Mouse (Mus musculus) heart, adult 8-10 months (tissue): ENCODE data around the gene Tbc1d10a. TPM values are rescaled to one million over a fixed set of nuclear protein-coding genes. Genes with fewer than 3 reads are reported as not detected.

Source experiments
- DNase-seq: peaks from one replicate; pipeline ENCODE4 v3.0.0; 2022; ENCODE audit warnings: low spot score
- total RNA-seq, 4 experiments: library from RNA; stranded (reverse); gene quantifications; 2 replicates each; pipeline ENCODE4 v1.2.4; 2022

Gene Tbc1d10a
- 1 to 10 TPM; 7.6 to 9.2 (median 8.2) TPM for total RNA-seq

GRCm38 (mm10) chr11:4186486-4187317 lies at the start of gene Tbc1d10a:
TSS of gene Tbc1d10a (plus strand) at chr11:4186789.
- DNase-seq = peak; percentile 97

- no peak for DNase-seq
Observed at GRCm38 (mm10) chr11:4138964-4139363, 47.6 kb upstream of the Tbc1d10a start.

DNA sequence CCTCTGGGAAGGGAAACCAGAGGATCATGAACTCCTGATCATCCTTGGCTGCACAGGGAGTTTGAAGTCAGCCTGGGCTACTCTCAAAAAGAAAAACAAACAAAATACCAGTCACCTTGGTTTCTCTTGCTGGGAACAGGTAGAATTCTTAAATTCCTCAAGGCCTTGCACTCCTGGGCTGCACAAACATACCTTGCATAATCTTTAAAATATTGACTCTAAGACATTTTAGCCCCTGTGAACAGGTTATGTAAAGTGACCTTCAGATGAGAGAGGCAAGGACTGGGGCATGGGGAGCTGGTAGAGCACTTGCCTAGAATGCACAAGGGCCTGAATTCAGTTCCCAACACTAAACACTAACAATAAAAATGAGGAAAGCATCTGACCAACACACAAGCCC lies 45.1 kb upstream of the Tbc1d10a start:
- DNase-seq = no peak

DNA sequence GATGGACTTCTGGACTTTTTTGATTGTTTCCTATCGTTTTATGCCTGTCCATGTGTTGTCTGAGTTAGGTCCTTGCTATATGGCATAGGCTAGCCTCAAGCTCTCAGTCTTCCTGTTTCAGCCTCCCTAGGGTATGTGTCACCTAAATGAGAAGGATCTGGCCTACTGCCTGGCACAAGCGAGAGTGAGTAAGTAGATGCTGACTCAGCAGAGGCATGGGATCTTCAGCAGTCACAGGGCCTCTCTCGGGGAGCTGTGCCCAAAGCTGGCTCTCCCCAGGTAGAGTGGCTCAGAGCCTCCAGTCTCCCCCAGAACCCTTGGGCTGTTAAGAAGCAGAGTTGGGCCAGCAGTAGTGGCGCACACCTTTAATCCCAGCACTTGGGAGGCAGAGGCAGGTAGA lies 44.2 kb upstream of the Tbc1d10a start:
- DNase-seq = no peak

DNA sequence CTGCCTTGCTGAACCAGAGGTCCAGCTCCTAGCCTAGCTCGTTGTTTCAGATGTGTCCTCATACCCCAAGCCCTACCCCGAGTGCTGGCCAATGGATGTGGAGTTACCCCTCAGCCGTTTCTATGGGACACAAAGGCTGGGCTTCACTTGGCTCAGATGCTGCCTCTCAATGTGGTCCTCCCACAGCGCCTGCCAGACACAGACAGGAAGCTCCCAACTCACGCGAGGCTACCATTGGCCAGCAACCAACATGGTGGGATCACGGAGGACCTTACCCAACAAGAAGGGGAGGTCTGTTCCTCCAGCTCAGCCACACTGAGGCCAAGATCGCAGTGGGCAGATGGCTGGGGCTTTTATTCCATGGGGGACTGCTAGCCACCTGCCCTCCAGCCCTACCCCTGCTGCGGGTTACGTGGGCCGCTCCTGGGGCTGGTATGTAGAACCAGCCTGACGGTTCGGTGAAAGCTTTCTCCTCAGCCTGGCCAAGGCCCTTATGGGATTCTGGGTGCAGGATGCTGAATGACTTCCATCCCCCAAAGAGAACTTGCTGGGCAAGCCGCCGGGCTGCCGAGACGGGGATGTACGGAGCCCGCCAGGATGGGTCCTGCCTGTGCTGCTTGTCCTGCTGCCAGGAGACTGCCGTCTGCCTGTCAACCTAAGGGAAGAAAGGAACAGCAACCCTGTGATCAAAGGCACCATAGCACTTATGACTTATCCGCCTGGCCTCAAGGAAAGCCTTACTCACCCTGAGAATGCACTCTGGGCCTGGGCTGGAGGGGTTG lies 43.1 kb upstream of the Tbc1d10a start:
- no peak for DNase-seq

DNA sequence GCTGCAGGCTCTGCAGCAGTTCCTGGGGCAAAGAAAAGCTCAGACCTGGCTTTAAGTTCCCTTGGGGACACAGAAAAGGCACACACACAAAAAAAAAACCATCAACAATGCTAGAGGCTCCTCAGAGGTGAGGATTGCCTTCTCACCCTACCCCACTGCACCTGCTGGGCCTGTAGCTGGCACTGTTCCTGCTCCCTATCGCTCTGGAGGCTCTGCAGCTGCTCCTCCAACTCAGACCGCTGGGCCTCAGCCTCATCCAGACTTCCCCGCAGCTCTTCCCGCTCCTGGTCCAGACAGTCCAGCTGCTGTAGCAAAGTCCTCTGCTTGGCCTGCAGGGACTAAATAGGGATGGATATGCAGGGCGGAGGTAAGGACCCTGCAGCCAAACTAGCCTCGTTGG lies 40.2 kb upstream of the Tbc1d10a start:
- DNase-seq = no peak

- no peak for DNase-seq
Observed at GRCm38 (mm10) chr11:4147098-4147497, 39.5 kb upstream of the Tbc1d10a start.

- DNase-seq = peak; percentile 40
Observed at GRCm38 (mm10) chr11:4148120-4148519, 38.5 kb upstream of the Tbc1d10a start.

GRCm38 (mm10) chr11:4148536-4149156 lies 37.9 kb upstream of the Tbc1d10a start:
- no peak for DNase-seq

DNA sequence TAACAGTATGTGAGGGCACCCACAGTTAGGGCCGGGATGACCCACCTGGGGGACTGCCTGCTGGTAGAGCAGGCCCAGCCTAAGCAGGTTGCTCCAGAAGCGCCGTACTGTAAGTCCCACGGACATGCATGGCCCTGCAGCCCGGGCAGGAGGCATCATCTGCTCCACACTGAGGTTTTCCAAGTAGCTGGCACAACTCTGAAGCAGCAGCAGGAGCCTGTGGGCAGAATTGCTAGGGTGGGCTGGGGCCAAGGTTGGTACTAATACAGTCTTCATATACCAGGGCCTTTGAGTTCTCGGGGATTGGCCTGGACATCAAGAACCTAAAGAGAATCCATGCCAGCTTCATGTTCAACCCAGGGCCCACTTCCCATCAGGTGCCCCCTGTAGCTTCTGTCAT lies 36.7 kb upstream of the Tbc1d10a start:
- no peak for DNase-seq

- no peak for DNase-seq
Observed at GRCm38 (mm10) chr11:4153694-4154093, 32.9 kb upstream of the Tbc1d10a start.

DNA sequence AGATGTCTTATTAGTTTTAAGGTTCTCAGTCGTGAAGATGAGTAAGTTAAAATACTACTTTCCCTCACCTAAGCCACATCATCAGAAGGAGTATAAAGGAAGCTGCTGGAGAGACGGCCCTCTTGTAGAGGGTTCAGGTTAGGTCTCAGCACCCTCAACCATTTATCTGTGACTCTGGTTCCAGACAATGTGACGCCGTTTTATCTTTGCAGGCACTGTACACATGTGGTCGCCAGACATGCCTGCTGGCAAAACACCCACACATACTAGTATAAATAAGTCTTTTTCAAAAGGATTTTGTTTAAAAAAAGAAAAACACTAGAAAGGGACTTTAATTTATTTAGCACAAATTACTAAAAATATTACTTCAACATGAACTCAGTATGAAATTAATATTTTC lies 30.9 kb upstream of the Tbc1d10a start:
- no peak for DNase-seq

DNA sequence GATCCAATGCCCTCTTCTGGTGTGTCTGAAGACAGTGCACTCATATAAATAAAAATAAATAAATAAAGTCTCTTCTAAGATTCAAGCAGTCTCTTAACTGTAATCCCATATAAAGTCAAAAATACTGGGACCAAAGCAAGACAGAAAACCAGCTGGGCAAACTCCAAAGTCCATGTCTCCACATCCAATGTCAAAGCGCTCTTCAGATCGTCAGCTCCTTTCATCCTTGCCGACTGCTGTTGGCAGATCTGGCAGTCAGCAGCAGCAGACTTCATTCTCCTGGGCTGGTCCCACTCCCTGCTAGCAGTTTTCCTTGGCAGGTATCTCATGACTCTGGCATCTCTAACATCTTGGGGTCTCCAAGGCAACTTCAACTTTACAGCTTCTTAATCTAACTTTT lies 27.9 kb upstream of the Tbc1d10a start:
- DNase-seq = no peak

DNA sequence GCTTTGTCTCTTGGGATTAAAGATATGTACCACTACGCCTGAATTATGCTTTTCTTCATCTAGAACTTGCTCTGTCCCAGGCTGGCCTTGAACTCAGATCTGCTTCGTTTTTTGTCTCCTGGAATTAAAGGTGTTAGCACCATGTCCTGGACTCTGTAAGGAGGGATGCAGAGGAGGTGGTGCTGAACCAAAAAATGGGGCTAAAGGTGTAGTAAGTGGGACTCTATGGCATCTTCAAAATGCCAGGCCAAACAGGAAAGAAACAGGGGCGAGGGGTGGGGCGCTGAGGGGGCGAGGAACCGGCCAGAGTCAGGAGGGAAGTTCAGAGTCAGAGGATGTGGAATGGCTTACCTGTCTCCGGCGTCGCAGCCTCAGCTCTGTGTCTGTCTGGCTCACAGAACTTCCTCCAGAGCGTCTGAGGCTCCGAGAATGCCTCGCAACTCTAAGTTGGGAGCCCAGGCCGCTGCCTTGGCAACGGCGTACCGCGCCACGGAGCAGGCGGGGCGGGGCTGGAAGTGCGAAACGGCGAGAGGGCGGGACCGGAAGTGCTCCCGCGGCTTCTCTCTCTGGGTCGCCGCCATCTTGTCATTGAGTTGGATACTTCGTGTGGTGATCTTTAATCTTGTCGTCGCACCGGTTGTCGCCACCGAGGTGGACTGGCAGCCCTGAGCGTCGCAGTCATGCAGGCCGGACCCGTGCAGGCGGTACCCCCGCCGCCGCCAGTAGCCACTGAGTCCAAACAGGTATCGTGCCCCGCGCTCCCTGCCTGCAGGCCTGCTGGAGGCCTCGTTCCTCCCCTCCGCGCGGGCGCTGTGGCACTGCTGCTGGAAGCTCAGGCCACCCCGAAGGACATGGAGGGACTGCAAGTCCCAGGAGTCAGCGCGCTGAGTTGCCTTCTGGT lies 26.5 kb upstream of the Tbc1d10a start, which contains the start of the genes Ccdc157 and Sf3a1:
Ccdc157 (minus strand) TSS at position 486 of the 901 bp plus-strand sequence.
Sf3a1 (plus strand) TSS at position 543 of the 901 bp plus-strand sequence.
- peak; percentile 94 for DNase-seq

DNA sequence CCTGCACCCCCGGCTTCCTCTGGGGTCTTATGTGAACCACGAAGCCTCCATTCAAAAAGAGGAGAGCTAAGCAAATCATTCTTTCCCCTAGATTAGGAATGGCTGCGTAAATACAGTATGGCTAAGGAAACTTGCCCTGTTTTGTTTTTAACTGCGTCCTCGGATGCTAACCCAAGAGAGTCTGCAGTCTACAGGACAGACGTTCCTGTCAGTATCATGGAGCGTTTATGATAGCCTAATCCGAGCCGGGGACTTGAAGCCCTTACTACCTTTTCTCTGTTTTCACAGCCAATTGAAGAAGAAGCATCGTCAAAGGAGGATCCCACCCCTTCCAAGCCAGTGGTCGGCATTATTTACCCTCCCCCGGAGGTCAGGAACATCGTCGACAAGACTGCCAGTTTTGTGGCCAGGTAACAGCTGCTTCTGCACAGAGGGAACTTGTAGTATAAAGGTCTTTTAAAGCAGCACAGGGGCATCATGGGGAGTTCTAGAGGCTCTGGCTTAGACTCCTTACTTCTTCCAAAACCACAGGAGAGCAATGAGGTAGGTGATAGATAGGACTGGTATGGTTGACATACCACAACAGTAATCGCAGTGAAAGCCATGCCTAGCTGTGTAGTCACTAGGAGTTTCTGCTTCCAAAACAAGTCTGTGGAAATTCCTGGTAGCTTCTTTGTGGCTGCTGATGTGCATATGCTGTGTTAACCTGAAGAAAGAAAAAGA lies 25.7 kb upstream of the Tbc1d10a start:
- no peak for DNase-seq

GRCm38 (mm10) chr11:4164701-4165100 lies 21.9 kb upstream of the Tbc1d10a start:
- DNase-seq = no peak

- no peak for DNase-seq
Observed at GRCm38 (mm10) chr11:4166467-4167090, 20.0 kb upstream of the Tbc1d10a start.

DNA sequence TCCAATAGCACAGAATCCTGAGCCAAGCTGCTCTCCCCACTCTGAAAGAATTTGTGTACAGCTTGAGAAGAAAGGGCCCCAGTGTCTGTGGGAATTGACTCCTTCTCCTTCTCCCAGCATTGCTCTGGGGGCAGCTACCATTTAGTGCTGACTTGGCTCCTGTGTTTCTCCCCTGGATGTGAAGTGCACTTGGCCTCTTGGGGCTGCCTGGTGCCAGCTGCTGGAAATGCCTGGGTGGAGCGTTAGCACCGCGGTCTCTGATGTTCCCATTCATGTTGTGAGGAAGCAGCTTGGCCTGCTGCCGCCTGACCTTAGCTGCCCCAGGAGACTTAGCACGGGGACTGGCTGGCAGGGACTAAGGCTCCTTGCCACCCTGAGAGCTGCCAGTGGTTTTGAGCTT lies 12.0 kb upstream of the Tbc1d10a start:
- peak; percentile 76 for DNase-seq

GRCm38 (mm10) chr11:4177716-4178115 lies 8.9 kb upstream of the Tbc1d10a start:
- DNase-seq = no peak

- DNase-seq = no peak
Observed at GRCm38 (mm10) chr11:4182061-4182460, 4.5 kb upstream of the Tbc1d10a start.
